Mouse (Mus musculus) brain, embryonic 14.5 days (tissue): ENCODE results near the gene Iqcd. TPM values are rescaled to one million over a fixed set of nuclear protein-coding genes. Genes with fewer than 3 reads are reported as not detected.

Source experiments
- DNase-seq: peaks from one replicate; pipeline ENCODE4 v3.0.0-alpha.2; 2011; ENCODE audit warnings: low read depth
- CTCF ChIP-seq: fragments of 200-500 bp; IDR thresholded peaks from 2 replicates; pipeline ENCODE4 v1.5.1; 2012; ENCODE audit warnings: inconsistent platforms, mild to moderate bottlenecking, moderate library complexity, borderline replicate concordance; ENCODE audit not compliant: insufficient read depth, insufficient read length; ENCODE audit errors: extremely low read depth
- POLR2A ChIP-seq: fragments of 200-500 bp; IDR thresholded peaks from 2 replicates; pipeline ENCODE4 v1.6.1; 2012; ENCODE audit warnings: mild to moderate bottlenecking, inconsistent platforms, borderline replicate concordance; ENCODE audit not compliant: poor library complexity, insufficient read depth, insufficient read length, severe bottlenecking; ENCODE audit errors: extremely low read depth
- polyA plus RNA-seq: library from polyadenylated mRNA; depleted of rRNA; stranded (reverse); fragments of >200 nt; gene quantifications from 2 replicates; pipeline ENCODE4 v1.2.3, GENCODE M21; 2012; rRNA removed

The Iqcd gene
- 2.3 and 3.5 TPM in 2 replicates for polyA plus RNA-seq

DNA sequence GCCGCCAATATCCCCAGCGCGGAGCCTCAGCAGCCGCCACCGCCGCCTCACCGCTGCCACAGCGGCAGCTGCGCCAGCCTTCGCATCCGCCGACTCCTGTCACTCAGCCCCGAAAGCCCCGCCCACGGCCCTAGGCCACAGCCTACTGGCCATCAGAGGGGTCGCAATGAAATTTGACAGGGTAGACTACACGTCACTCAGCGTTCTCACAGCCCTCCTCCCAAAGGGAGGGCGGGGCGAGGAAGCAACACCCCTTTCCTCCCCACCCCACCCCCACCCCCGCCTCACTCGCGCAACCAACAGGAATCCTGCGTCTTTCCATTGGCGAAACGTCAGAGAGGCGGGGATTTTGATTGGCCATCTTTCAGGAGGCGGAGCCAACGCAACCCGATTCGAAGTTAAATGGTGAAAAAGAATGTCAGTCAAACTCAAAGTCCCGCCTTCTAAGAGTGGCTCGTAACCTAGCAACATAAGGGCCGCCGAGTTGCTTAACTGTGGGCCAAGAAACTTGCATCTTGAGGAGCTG lies at the start of gene Iqcd, which contains the start of gene Tpcn1:
Gene Iqcd, plus strand, starts transcription at position 448 of the 526 bp plus-strand sequence.
Gene Tpcn1, minus strand, starts transcription at position 105 of the 526 bp plus-strand sequence.
- TF ChIP-seq CTCF (no peak), POLR2A (peak; percentile 100)
- peak; percentile 100 for DNase-seq

- TF ChIP-seq POLR2A (no peak), CTCF (no peak)
Measured at GRCm38 (mm10) chr5:120548236-120548850, 40.5 kb upstream of the Iqcd start.

GRCm38 (mm10) chr5:120550137-120550536 lies 38.7 kb upstream of the Iqcd start:
- no peak for DNase-seq
- TF ChIP-seq CTCF = no peak
- TF ChIP-seq POLR2A = no peak

More at GRCm38 (mm10) chr5:120548236-120548850, 40.5 kb upstream of the Iqcd start:
- no peak for DNase-seq

DNA sequence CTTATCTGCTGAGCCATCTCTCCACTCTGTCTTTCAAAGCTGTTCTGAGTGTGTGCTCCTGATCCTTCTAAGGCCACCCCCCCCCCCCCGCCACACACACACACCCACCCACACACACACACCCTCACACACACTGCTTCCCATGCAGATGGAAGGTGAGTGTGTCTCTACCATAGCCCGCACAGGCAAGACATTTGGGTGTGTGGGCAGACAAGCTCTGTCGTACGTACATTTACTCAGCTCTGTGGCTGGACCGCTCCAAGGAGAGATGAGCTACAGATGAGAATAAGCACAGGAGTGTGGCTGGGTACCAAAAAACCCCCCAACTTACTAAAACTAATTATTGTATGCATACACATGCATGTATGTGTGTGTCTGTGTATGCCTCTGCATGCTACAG lies 38.1 kb upstream of the Iqcd start:
- DNase-seq = no peak
- no peak for TF ChIP-seq CTCF
- no peak for TF ChIP-seq POLR2A

GRCm38 (mm10) chr5:120555871-120556270 lies 32.9 kb upstream of the Iqcd start:
- DNase-seq = no peak
- no peak for TF ChIP-seq CTCF
- no peak for TF ChIP-seq POLR2A

GRCm38 (mm10) chr5:120558041-120558440 lies 30.8 kb upstream of the Iqcd start:
- TF ChIP-seq CTCF = no peak
- no peak for TF ChIP-seq POLR2A
- DNase-seq = no peak

DNA sequence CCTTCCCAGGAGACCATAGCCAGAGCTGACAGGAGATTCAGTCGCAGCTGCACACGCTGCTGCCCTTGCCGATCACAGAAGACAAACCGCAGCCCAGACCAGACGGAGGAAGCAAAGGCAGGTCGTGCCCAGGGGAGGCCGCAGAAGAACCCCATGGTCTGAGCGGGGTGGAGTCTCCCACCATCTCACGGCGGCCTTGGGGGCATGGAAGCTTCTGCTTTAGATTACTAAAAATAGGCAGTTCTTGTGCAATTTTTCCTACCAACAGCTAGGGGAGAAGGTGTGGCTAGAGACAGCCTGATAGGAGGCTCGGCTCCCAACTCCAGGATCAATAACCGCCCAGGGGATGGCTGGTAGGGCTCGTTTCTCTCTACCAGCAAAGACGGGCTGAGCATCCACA lies 30.1 kb upstream of the Iqcd start:
- no peak for DNase-seq
- TF ChIP-seq POLR2A (no peak), CTCF (no peak)

- no peak for TF ChIP-seq CTCF
- no peak for TF ChIP-seq POLR2A
- DNase-seq = no peak
Measured at GRCm38 (mm10) chr5:120560129-120560615, 28.6 kb upstream of the Iqcd start.

DNA sequence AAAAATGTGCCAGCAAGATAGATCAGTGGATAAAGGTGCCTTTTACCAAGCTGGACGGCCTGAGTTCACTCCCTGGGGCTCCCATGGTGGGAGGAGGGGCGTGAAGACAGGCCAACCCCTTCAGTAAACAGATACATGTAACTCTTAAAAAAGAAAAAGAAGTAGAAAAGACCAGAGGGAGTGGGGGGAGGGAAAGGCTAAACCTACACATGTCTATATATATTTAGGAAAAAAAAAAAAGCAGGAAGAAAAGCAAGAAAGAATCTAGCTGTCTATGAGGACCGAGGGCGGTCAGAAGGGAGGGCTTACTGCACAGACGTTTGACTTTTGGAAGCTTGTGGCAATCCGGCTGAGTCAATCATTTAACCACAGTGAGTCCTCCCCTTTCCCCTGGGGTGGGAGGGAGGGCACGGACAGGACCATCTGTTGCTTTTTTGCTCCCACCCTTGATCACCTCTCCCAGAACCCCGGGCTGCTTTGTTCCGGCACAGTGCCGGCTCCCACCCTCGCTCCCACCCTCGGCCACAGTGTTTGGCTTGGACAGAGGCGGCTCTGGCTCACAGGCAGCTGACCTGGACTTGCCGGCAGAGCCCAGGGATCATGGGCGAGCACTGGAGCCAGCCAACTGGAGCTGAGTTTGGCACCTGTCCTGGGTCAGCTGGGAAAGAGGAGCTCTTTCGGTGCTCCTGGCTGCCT lies 28.1 kb upstream of the Iqcd start:
- TF ChIP-seq POLR2A = no peak
- TF ChIP-seq CTCF = no peak
- peak; percentile 71 for DNase-seq

DNA sequence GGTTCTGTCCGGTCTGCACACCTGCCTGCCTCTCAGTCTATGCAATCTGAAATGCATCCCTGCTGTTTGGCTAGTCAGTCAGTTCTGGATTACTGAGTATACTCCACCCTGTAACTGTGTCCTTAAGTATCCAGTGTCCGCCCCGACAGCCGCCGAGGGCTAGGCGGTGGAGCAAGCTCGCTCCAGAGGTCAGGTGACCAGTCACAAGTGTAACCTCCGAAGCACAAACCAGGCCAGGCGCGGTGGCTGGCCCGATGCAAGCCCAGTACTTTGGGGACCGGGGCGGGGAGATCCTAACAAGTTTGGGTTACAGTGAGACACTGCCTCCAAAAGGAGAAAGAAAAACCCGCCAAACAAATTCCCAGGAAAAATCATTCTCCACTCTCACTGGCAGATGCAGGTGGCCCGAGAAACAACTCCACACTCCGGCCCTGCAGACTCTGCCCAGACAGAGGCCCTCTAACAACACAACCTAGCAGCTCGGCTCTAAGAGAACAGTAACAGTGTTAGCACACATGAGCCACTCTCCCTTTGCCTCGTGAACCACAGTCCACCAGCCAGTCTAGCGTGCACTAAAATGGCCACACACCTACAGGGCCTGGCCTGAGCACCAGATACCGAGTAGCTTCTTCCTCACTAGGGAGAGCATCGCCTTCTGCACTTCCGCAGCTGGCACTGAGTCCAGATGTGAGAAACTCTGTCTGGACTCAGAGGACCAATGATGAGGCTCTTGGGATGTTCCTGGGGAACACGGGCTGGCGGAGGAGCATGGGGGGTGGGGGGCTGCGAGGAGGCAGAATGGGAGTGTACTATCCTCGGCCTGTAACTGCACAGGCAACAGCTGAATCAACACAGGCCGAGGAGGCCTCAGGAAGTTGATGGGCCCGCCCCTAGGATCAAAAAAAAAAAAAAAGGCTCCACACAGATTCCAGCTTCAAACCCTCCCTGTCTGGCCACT lies 25.6 kb upstream of the Iqcd start:
- DNase-seq = no peak
- no peak for TF ChIP-seq CTCF

DNA sequence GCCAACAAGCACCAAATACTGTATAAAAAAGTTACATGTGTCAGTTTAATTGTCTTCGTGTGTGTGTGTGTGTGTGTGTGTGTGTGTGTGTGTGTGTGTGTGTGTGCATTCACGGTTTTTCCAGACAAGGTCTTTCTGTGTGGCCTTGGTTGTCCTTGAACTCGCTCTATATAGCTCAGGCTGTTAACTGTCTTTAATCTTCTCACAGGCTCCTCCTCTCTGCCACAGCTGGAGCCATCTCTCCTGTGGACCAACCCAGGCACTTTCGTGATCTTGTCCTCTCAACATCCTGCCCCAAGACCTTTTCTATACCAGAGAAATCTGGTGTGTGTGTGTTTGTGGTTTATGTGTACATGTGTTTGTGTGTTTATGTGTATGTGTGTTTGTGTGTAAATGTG lies 24.9 kb upstream of the Iqcd start:
- no peak for DNase-seq
- no peak for TF ChIP-seq POLR2A
